Mouse (Mus musculus) bone marrow, adult 2 months (tissue): ENCODE measurements around the gene Klhl2.

Source experiments
- CTCF ChIP-seq: fragments of 200-500 bp; IDR thresholded peaks from 2 replicates; pipeline ENCODE4 v1.5.1; 2011; ENCODE audit warnings: low read length, control low read depth; ENCODE audit not compliant: control insufficient read depth, insufficient read depth
- POLR2A ChIP-seq: fragments of 200-500 bp; IDR thresholded peaks from 2 replicates; pipeline ENCODE4 v1.6.1; 2011; ENCODE audit warnings: low read depth, mild to moderate bottlenecking, control low read depth, low read length, borderline replicate concordance; ENCODE audit not compliant: control insufficient read depth

DNA sequence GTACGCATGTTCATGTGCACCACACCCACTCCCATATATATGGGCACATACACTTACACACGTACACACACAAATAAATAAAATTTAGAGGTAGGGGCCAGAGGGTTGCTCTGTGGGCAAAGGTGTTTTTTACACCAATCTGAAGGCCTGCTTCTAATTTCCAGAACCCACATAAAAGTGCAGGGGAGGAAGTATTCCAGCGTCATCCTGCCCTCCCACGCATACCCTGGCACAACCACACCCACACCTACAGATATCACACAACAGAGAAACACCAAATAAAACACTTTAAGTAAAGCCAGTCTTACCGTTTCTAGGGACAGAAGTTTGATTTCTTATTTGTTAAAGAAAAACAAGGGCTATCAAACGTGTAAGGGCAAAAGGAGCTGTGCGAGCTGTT lies 79.0 kb downstream of the Klhl2 start:
- TF ChIP-seq POLR2A (no peak), CTCF (no peak)
